In genomic region chr5:58044216-58044615, GRCm38 (mm10) we compare ENCODE assay signal across 17 mouse cellular contexts.
DNase-seq lines count a peak whose midpoint lies in the region; ATAC-seq and TF ChIP-seq lines count a peak whose summit lies in the region.
"Had no signal": no experiment of that assay in that cellular context is flagged by ENCODE, and none has a peak within 500 bp of the region (broad histone marks: within the 10 kb centered on the region; RNA-seq: fewer than 3 reads in every experiment).

No protein-coding gene starts in this region.

- H3K27me3 ChIP-seq in forebrain, embryonic 16.5 days (replicated peaks; ENCODE audit: control insufficient read depth, insufficient read depth, low read length): no peaks in the 10 kb centered on the region
- no peaks in the 10 kb centered on the region for H3K27me3 ChIP-seq in forebrain, embryonic 13.5 days
- no peaks in the 10 kb centered on the region for H3K27me3 ChIP-seq in heart, adult 2 months (ENCODE audit: control insufficient read depth, insufficient read depth, low read length)
- H3K27me3 ChIP-seq in hindbrain, postnatal 0 days (ENCODE audit: insufficient read depth, low read length): no peaks in the 10 kb centered on the region
- H3K27me3 ChIP-seq in liver, embryonic 12.5 days (replicated peaks): no peaks in the 10 kb centered on the region
- H3K27me3 ChIP-seq: neural tube, embryonic 15.5 days had no signal

- H3K79me2 ChIP-seq in heart, adult 2 months (replicated peaks; ENCODE audit: control insufficient read depth, insufficient read depth, low read length): no peaks in the 10 kb centered on the region; the same call in 1 of the 2 replicates

- no peak for TF ChIP-seq EP300 in heart, adult 2 months (IDR thresholded peaks at IDR 0.05; ENCODE audit: insufficient read depth, low read depth, low read length)

- no peaks in the 10 kb centered on the region for H3K9me3 ChIP-seq in forebrain, embryonic 16.5 days (ENCODE audit: control insufficient read depth, low read length)
- no peaks in the 10 kb centered on the region for H3K9me3 ChIP-seq in forebrain, embryonic 13.5 days (replicated peaks)
- no peaks in the 10 kb centered on the region for H3K9me3 ChIP-seq in hindbrain, postnatal 0 days (ENCODE audit: low read length)
- no peaks in the 10 kb centered on the region for H3K9me3 ChIP-seq in liver, embryonic 12.5 days (replicated peaks)
- H3K9me3 ChIP-seq: G1E; neural tube, embryonic 15.5 days had no signal

- no peak for TF ChIP-seq CTCF in heart, adult 2 months (IDR thresholded peaks at IDR 0.05)
- no peak for TF ChIP-seq CTCF in hindbrain, postnatal 0 days (IDR thresholded peaks at IDR 0.05; ENCODE audit: low read depth)

- H3K4me1 ChIP-seq in forebrain, embryonic 16.5 days (replicated peaks; ENCODE audit: control insufficient read depth, insufficient read depth, low read length): no peaks in the 10 kb centered on the region
- 0 out of 2 replicates have a peak, but pooled peaks cover 3% of the 10 kb centered on the region for H3K4me1 ChIP-seq in forebrain, embryonic 13.5 days
- H3K4me1 ChIP-seq in heart, adult 2 months (ENCODE audit: control insufficient read depth, insufficient read depth, low read length): no peaks in the 10 kb centered on the region
- H3K4me1 ChIP-seq in hindbrain, postnatal 0 days (ENCODE audit: insufficient read depth, low read length): no peaks in the 10 kb centered on the region
- no peaks in the 10 kb centered on the region for H3K4me1 ChIP-seq in liver, embryonic 12.5 days
- H3K4me1 ChIP-seq: neural tube, embryonic 15.5 days had no signal

- peak; percentile 36; the same call in 1 of the 2 replicates for ATAC-seq in forebrain, embryonic 16.5 days
- ATAC-seq in forebrain, embryonic 13.5 days: no peak
- ATAC-seq in hindbrain, postnatal 0 days: 0 out of 2 replicates have a peak, but pooled peaks have one; percentile 51
- ATAC-seq in liver, embryonic 12.5 days: no peak
- ATAC-seq: intestine, embryonic 16.5 days had no signal

- H3K27ac ChIP-seq in forebrain, embryonic 16.5 days (ENCODE audit: low read length): no peak overlapping the region
- H3K27ac ChIP-seq in forebrain, embryonic 13.5 days: no peak overlapping the region
- no peak overlapping the region for H3K27ac ChIP-seq in heart, adult 2 months
- H3K27ac ChIP-seq in hindbrain, postnatal 0 days: no peak overlapping the region
- H3K27ac ChIP-seq in liver, embryonic 12.5 days: no peak overlapping the region
- H3K27ac ChIP-seq: neural tube, embryonic 15.5 days; stomach, postnatal 0 days had no signal

- no peak for TF ChIP-seq POLR2A in heart, adult 2 months (IDR thresholded peaks at IDR 0.05; ENCODE audit: insufficient read depth, low read depth, low read length)

- intact Hi-C loops in heart, postnatal 10 days (cut with DNase I): loop anchor here (5.0 kb wide), 2 partner anchors 327 to 693 kb away; partner anchors contain the start of gene Pcdh7
- intact Hi-C loops in heart, adult 2 months (cut with DNase I): no loop called here

- no peak overlapping the region for H3K9ac ChIP-seq in forebrain, embryonic 16.5 days (replicated peaks; ENCODE audit: low read depth, low read length)
- H3K9ac ChIP-seq in forebrain, embryonic 13.5 days: no peak overlapping the region
- no peak overlapping the region for H3K9ac ChIP-seq in heart, adult 2 months (ENCODE audit: low read depth, low read length)
- no peak overlapping the region for H3K9ac ChIP-seq in hindbrain, postnatal 0 days (replicated peaks; ENCODE audit: low read length)
- H3K9ac ChIP-seq in liver, embryonic 12.5 days: no peak overlapping the region
- H3K9ac ChIP-seq: neural tube, embryonic 15.5 days had no signal

- no peak overlapping the region for H3K4me3 ChIP-seq in forebrain, embryonic 16.5 days (replicated peaks; ENCODE audit: low read length)
- H3K4me3 ChIP-seq in forebrain, embryonic 13.5 days: no peak overlapping the region
- H3K4me3 ChIP-seq in heart, adult 2 months: no peak overlapping the region
- no peak overlapping the region for H3K4me3 ChIP-seq in hindbrain, postnatal 0 days (ENCODE audit: low read length)
- no peak overlapping the region for H3K4me3 ChIP-seq in liver, embryonic 12.5 days
- H3K4me3 ChIP-seq: neural tube, embryonic 15.5 days had no signal

- DNase-seq in heart, postnatal 10 days: peak; percentile 9 to 22
- DNase-seq in heart, adult 2 months: no peak
- peak; percentile 7 for DNase-seq in 3134 (ENCODE audit: extremely low read depth, insufficient read length, low spot score)
- peak; percentile 11 for DNase-seq in hindbrain, postnatal 0 days (ENCODE audit: low spot score)
- DNase-seq: cerebellum, adult 11 months; cerebellum, postnatal 36 days; lung, adult 18-20 months; lung, postnatal 4 days; right cerebral cortex, adult 18-20 months; thymus, postnatal 4 days had no signal

- no peak overlapping the region for H3K4me2 ChIP-seq in forebrain, embryonic 16.5 days (ENCODE audit: low read length)
- H3K4me2 ChIP-seq in forebrain, embryonic 13.5 days: no peak overlapping the region
- H3K4me2 ChIP-seq in hindbrain, postnatal 0 days (ENCODE audit: low read depth, low read length): peak overlapping the region; percentile 25; the same call in 1 of the 2 replicates
- no peak overlapping the region for H3K4me2 ChIP-seq in liver, embryonic 12.5 days
- H3K4me2 ChIP-seq: neural tube, embryonic 15.5 days had no signal

- H3K36me3 ChIP-seq in forebrain, embryonic 16.5 days (ENCODE audit: control insufficient read depth, insufficient read depth): no peaks in the 10 kb centered on the region
- H3K36me3 ChIP-seq in forebrain, embryonic 13.5 days (ENCODE audit: poor library complexity, severe bottlenecking): no peaks in the 10 kb centered on the region
- no peaks in the 10 kb centered on the region for H3K36me3 ChIP-seq in heart, adult 2 months (ENCODE audit: control insufficient read depth, insufficient read depth, low read length)
- H3K36me3 ChIP-seq in hindbrain, postnatal 0 days (ENCODE audit: insufficient read depth, low read length): no peaks in the 10 kb centered on the region
- H3K36me3 ChIP-seq in liver, embryonic 12.5 days: no peaks in the 10 kb centered on the region
- H3K36me3 ChIP-seq: G1E; neural tube, embryonic 15.5 days had no signal

- WGBS in forebrain, embryonic 16.5 days: 38% methylated on average over 4 of the region's 4 CpGs
- WGBS in forebrain, embryonic 13.5 days: 44% methylated on average over 4 of the region's 4 CpGs
- 54% methylated on average over 4 of the region's 4 CpGs for WGBS in heart, adult 2 months
- 24% methylated on average over 4 of the region's 4 CpGs for WGBS in hindbrain, postnatal 0 days
- WGBS in liver, embryonic 12.5 days (ENCODE audit: insufficient replicate concordance): 64% methylated on average over 4 of the region's 4 CpGs

Comparison
In these comparisons a context has a peak if more than half of its experiments do, and no peak if none do; other contexts are left out.
1. ATAC-seq: peak in forebrain, embryonic 16.5 days (single experiment) and hindbrain, postnatal 0 days (single experiment); none in forebrain, embryonic 13.5 days (single experiment) and liver, embryonic 12.5 days (single experiment).
2. DNase-seq: peak in heart, postnatal 10 days (2 of 2), 3134 (single experiment) and hindbrain, postnatal 0 days (single experiment); none in heart, adult 2 months (0 of 2).